Mouse (Mus musculus): ENCODE measurements around the gene Clec2e.
A peak's percentile ranks its signal among the peaks of the same experiment; 100 is the strongest.

Clec2e gene

DNA sequence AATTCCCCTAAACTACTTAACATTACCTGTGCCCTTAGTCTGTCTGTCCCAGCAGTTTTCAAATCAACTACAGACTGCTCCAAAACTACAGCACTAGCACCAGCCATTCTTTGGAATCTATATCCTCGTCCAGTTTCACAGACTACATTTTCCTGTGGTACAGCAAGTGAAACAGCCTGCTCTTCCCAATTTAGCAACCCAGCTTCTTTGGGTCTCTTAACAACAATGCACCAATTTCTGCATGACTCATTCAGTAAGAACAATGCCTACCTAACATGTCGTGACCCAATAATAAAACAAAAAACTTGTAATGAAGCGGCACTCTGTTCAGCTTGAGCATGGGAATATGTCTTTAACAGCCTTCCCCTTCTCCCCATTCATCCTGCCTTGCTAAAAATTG, 35.3 kb downstream of the Clec2e start:
- no peak for DNase-seq (ENCODE audit: low read depth, low spot score)

DNA sequence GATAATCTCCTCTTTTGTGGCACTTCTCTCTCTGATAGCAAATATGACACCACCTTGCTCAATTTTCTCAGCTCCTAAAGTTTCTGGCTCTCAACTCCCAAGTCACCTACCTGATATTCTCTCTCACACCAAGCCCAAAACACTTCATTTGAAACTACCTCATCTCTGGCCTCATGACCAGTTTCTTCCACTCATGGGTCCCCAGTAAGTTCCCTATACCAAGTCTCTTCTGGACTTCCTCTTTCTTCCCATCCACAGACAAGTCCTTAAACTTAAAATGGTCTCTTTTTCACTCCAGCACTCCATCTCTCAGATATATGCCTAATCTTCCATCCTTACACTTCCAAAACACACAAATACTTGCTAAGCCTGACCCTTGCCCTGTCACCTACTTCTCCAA, 42.7 kb downstream of the Clec2e start:
- DNase-seq (ENCODE audit: low read depth, low spot score), result no peak

DNA sequence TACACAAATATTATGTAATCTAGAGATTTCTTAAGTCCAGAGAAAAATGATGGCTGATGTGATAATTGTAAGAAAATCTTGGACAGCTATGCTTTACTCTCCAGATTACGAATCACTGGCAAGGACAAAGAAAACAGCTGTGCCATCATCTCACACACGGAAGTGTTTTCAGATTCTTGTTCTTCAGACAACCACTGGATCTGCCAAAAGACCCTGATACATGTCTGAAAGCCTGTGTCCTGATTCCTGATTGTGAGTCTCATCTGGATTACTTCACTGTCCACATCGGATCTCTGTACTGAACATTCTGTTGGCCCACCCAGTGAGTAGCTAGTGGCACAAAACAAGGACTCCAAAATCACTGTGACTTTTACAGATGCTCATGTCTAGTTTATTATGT, 44.5 kb downstream of the Clec2e start:
- DNase-seq (ENCODE audit: low read depth, low spot score), result no peak

DNA sequence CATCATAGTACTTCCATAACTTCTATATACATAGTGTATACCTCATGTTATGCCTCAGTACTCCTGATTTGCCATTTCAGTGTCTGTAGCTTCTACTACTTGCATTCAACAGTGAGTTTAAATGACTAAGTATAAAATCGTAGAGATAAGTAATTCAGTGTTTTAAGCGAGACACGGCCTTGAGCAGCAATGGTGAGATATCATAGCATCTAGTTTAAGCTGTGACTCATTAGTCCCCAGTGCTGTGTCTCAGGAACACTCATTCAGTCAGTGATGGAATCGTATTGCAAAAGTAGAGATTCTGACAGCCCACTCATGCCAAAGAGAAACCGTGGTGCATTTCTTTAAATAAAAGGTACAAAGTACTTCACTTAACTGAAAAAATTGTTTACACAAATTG, 49.0 kb downstream of the Clec2e start:
- DNase-seq (ENCODE audit: low read depth, low spot score), result no peak

DNA sequence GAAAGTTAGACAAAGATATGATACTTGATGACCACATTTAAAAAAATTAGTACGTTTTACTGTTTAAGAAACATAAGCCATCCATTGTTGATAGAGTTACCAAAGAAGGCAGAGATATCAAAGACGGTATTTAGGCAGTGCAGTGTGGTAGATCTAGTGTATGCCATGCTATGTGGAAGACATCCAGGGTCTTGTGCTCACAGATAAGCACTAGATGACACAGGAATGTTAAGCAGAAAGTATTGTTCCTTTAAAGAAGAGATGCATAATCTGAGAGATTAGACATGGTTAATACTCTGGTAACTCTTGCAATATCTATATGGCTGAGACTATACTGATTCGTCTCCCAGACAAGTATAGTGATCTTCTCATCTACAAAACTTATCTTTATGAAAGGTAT, 49.6 kb downstream of the Clec2e start:
- DNase-seq (ENCODE audit: low read depth, low spot score), result no peak

DNA sequence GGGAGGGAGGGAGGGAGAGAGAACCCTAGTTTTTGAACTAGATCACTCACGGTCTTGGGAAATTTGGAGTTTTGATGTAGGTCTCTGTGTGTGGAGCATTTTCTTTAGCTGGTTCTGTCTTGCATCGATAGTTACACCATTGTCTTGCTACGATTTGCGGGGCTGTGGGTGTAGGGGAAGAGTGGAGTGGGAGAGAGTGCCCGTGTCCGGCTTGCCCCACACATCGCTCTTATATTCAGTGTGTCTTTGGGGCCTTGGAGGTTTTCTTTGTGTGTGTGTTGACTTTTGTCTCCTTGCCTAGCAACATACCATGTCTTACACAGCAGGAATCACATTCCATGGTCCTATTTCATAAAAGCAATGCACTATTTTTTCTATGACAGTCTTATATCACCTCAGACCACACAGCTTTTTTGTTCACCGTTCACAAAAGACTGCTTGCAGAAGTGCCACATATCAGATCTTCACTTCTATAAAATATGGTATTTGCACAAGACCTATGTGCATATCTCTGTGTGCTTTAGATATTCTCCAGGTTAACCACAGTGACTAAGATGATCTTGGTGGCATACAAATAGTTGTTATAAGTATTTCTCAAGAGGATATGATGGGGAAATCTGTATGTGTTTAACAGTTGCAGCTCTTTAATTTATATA, 51.0 kb downstream of the Clec2e start:
- DNase-seq (ENCODE audit: low read depth, low spot score), result no peak

DNA sequence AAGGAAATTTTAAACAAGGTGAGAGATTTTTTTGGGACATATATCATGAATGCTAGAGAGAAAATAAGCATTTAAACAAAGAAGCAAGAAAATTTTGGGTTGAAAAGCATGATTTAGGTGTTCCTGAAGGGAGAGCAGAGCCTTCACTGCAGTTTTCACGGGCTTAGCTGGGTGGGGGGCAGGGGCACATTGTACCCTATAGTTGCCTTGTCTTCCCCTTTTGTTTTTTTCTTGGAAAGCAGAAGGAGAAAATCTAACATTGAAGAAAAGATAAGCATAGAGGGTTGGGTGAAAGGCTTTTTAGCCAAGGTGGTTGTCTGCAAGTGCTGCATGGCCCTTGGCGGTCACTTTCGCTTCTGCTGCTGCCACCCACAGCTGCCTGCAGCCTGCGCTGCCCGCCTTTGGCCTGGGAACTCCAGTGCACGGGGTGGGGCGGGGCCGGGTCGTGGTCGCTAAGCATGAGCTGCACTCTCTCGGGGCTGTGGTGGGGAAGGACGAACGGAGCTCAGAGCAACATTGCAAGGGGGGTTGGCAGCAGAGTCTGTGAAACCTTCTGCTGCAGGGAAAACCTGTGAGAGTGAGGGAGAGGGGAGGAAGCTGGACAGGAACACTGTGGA, 51.7 kb downstream of the Clec2e start:
- peak; percentile 11 for DNase-seq (ENCODE audit: low read depth, low spot score)

DNA sequence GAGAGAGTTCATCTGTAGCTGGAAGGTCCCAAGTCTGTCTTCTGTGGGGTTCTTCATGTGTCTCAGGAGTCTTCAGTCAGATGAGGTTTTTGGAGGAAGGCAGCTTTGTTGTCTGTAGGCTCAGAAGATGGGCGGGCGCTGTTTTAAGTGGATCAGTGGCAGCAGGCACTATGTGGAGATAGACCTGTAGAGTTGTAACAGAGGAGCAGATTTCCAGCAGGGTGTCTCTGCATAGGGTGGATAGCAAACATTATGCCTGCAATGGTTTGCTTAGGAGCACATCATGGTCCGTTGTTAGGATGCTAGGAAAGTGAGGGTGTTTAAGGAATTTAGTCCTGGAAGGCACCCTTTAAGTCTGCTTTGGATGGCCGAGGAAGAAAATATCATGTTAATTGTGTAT, 52.3 kb downstream of the Clec2e start:
- DNase-seq (ENCODE audit: low read depth, low spot score), result no peak

DNA sequence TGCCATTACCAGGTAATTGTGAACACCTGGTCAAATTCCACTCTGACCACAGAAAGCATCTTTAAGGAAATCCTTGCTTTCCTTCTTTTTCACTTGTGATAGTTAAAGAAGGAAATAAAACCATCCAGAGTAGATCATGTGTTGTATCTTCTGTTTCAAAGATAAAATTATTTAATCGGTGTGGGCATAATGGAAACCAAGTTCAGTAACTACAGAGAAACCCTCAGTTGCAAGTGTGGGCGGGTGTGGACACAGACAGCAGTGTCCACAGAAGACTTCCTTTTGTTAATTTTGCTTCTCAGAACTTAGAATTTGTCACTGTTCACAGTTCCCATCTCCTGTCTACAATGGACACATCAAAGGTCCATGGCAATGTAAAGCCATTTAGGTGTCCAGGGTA, 55.1 kb downstream of the Clec2e start, which contains the start of gene Klrb1f:
Klrb1f (plus strand) TSS at position 301 of the 400 bp plus-strand sequence.
- no peak for DNase-seq (ENCODE audit: low read depth, low spot score)

DNA sequence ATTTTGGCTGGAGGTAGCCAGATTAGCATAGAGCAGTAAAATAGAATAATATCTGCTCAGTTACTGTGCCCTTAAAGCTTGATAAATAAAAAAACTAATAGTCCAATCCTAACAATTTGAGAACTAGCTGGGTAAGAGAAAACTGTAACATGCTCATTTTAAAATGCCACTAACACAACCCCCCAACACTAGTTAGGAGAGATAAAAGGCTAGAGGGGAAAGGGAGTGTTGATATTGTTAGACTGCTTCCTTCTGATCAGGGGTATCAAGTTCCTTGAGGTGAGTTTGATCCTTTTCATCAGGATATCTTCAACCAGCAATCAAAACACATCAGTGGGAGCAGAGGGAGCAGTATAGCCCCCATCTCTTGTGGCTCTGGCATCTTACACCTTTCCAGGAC, 58.2 kb downstream of the Clec2e start:
- DNase-seq (ENCODE audit: low read depth, low spot score), result no peak

All from 3T3-L1 (cell line).